Mouse (Mus musculus) small intestine, adult 2 months (tissue): Measurements from ENCODE around the gene Arel1.

Experiments used
- CTCF ChIP-seq: fragments of 200-500 bp; IDR thresholded peaks from 2 replicates; pipeline ENCODE4 v1.5.1; 2012; ENCODE audit warnings: low read depth, mild to moderate bottlenecking, control low read depth, inconsistent platforms, low read length, moderate library complexity, mixed read lengths; ENCODE audit not compliant: insufficient replicate concordance, insufficient read length; ENCODE audit errors: extremely low read depth
- POLR2A ChIP-seq: fragments of 200-500 bp; IDR thresholded peaks from 2 replicates; pipeline ENCODE4 v1.6.1; 2012; ENCODE audit warnings: low read depth, mild to moderate bottlenecking, control low read depth, inconsistent platforms, low read length, moderate library complexity

GRCm38 (mm10) chr12:84962606-84963005, 8.1 kb downstream of the Arel1 start:
- TF ChIP-seq CTCF (no peak), POLR2A (no peak)
